Mouse (Mus musculus): ENCODE data around the gene Gm20388. TPM values are rescaled to one million over a fixed set of nuclear protein-coding genes. Genes with fewer than 3 reads are reported as not detected.

The Gm20388 gene
- polyA plus RNA-seq, 2 experiments, result 8.5 TPM; not detected in 1

GRCm38 (mm10) chr8:121769095-121769494 is 1858.5 kb downstream of the Gm20388 start:
- Histone ChIP-seq H3K27ac (no peak overlapping the region), H3K27me3 (ENCODE audit: control insufficient read depth, insufficient read depth, low read length) (no peaks in the 10 kb centered on the region), H3K4me3 (ENCODE audit: insufficient read depth in 1 of 2, low read depth in 2 of 2, low read length in 2 of 2) (no peak overlapping the region), H3K36me3 (replicated peaks; ENCODE audit: control insufficient read depth, insufficient read depth, low read depth) (no peaks in the 10 kb centered on the region), H3K4me2 (ENCODE audit: low read depth) (no peak overlapping the region), H3K9ac (replicated peaks) (no peak overlapping the region), H3K4me1 (replicated peaks; ENCODE audit: control insufficient read depth in 2 of 2, insufficient read depth in 2 of 2, low read length in 1 of 2) (no peaks in the 10 kb centered on the region), H3K9me3 (ENCODE audit: control insufficient read depth, low read length) (no peaks in the 10 kb centered on the region)
- ATAC-seq (ENCODE audit: insufficient read depth), result no peak
- 47% methylated on average over 3 of the region's 3 CpGs for WGBS (ENCODE audit: insufficient replicate concordance)
- TF ChIP-seq EP300 (IDR thresholded peaks at IDR 0.05; ENCODE audit: low read depth) (no peak), CTCF (IDR thresholded peaks at IDR 0.05; ENCODE audit: low read depth) (no peak)
- no peak for DNase-seq (ENCODE audit: low read depth in 3 of 3, low spot score in 3 of 3)

- Histone ChIP-seq H3K4me1 (replicated peaks; ENCODE audit: control insufficient read depth in 2 of 2, insufficient read depth in 2 of 2, low read length in 1 of 2) (no peaks in the 10 kb centered on the region), H3K4me2 (ENCODE audit: low read depth) (no peak overlapping the region), H3K4me3 (ENCODE audit: insufficient read depth in 1 of 2, low read depth in 2 of 2, low read length in 2 of 2) (no peak overlapping the region), H3K27ac (no peak overlapping the region), H3K9ac (replicated peaks) (no peak overlapping the region), H3K9me3 (ENCODE audit: control insufficient read depth, low read length) (no peaks in the 10 kb centered on the region), H3K27me3 (ENCODE audit: control insufficient read depth, insufficient read depth, low read length) (no peaks in the 10 kb centered on the region), H3K36me3 (replicated peaks; ENCODE audit: control insufficient read depth, insufficient read depth, low read depth) (no peaks in the 10 kb centered on the region)
- ATAC-seq (ENCODE audit: insufficient read depth) (no peak), DNase-seq (ENCODE audit: low read depth in 3 of 3, low spot score in 3 of 3) (no peak)
- WGBS (ENCODE audit: insufficient replicate concordance), result 69% methylated on average over 2 of the region's 2 CpGs
- TF ChIP-seq CTCF (IDR thresholded peaks at IDR 0.05; ENCODE audit: low read depth) (no peak), EP300 (IDR thresholded peaks at IDR 0.05; ENCODE audit: low read depth) (no peak)
These were observed 1859.0 kb downstream of the Gm20388 start for GRCm38 (mm10) chr8:121769621-121770020.

DNA sequence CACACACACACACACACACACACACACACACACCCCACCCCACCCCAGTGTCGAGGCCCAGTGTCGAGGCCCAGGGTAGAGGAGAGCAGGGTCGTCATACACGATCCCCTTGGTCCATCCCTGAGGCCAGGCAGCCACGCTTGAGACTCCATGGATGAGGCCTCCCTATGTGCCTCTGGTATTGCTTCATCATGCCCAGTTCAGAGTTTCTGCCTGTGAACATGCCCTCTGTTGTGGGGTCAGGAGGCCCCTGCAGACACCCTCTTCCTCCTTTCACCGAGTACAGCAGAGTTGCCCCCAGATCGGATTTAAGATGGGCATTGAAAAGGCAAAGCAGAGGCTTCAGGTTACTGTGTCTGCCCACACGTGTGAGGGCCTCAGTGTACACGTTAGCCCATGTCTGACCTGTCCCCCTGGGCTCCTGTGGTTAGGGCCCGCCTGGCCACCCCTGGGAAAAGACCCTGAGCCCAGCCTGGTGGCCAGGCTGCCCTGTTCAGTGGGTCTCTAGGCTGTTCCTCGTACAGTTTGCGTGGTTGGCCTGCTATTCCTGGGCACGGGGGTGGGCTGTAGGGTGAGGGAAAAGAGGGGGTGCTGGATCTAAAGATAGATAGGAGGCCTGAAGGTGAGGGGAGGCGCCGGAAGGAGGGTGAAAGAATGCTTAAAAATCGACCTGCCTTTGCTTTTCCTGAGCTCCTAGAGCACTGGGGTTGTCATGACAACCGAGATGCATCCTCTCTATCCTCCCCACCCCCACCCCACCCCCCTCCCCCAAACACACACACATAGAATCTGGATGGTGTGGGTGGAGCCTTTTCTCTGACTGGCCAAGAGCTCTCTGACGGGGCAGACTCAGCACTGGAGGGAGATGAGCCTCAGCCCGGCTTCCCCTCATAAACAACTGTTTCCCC is 1860.5 kb downstream of the Gm20388 start:
- Histone ChIP-seq H3K27ac (no peak overlapping the region), H3K4me1 (replicated peaks; ENCODE audit: control insufficient read depth in 2 of 2, insufficient read depth in 2 of 2, low read length in 1 of 2) (no peaks in the 10 kb centered on the region), H3K27me3 (ENCODE audit: control insufficient read depth, insufficient read depth, low read length) (no peaks in the 10 kb centered on the region), H3K36me3 (replicated peaks; ENCODE audit: control insufficient read depth, insufficient read depth, low read depth) (no peaks in the 10 kb centered on the region), H3K9ac (replicated peaks) (no peak overlapping the region), H3K9me3 (ENCODE audit: control insufficient read depth, low read length) (no peaks in the 10 kb centered on the region), H3K4me3 (ENCODE audit: insufficient read depth in 1 of 2, low read depth in 2 of 2, low read length in 2 of 2) (no peak overlapping the region), H3K4me2 (ENCODE audit: low read depth) (no peak overlapping the region)
- no peak for ATAC-seq (ENCODE audit: insufficient read depth)
- WGBS (ENCODE audit: insufficient replicate concordance), result 29% methylated on average over 19 of the region's 19 CpGs
- DNase-seq (ENCODE audit: low read depth in 3 of 3, low spot score in 3 of 3), result no peak
- TF ChIP-seq EP300 (IDR thresholded peaks at IDR 0.05; ENCODE audit: low read depth) (no peak), CTCF (IDR thresholded peaks at IDR 0.05; ENCODE audit: low read depth) (no peak)

- ATAC-seq (ENCODE audit: insufficient read depth) (no peak), DNase-seq (ENCODE audit: low read depth in 3 of 3, low spot score in 3 of 3) (no peak)
- H3K4me3 ChIP-seq (ENCODE audit: insufficient read depth in 1 of 2, low read depth in 2 of 2, low read length in 2 of 2), result no peak overlapping the region
- H3K9me3 ChIP-seq (ENCODE audit: control insufficient read depth, low read length), result no peaks in the 10 kb centered on the region
- no peak overlapping the region for H3K27ac ChIP-seq
- H3K27me3 ChIP-seq (ENCODE audit: control insufficient read depth, insufficient read depth, low read length), result no peaks in the 10 kb centered on the region
- H3K36me3 ChIP-seq (replicated peaks; ENCODE audit: control insufficient read depth, insufficient read depth, low read depth), result no peaks in the 10 kb centered on the region
- no peak for TF ChIP-seq CTCF (IDR thresholded peaks at IDR 0.05; ENCODE audit: low read depth)
- no peak for TF ChIP-seq EP300 (IDR thresholded peaks at IDR 0.05; ENCODE audit: low read depth)
- H3K4me2 ChIP-seq (ENCODE audit: low read depth), result no peak overlapping the region
- H3K9ac ChIP-seq (replicated peaks), result no peak overlapping the region
- 67% methylated on average over 12 of the region's 12 CpGs for WGBS (ENCODE audit: insufficient replicate concordance)
- no peaks in the 10 kb centered on the region for H3K4me1 ChIP-seq (replicated peaks; ENCODE audit: control insufficient read depth in 2 of 2, insufficient read depth in 2 of 2, low read length in 1 of 2)
These were observed 1863.2 kb downstream of the Gm20388 start for GRCm38 (mm10) chr8:121773876-121774275.

- Histone ChIP-seq H3K4me3 (ENCODE audit: insufficient read depth in 1 of 2, low read depth in 2 of 2, low read length in 2 of 2) (no peak overlapping the region), H3K36me3 (replicated peaks; ENCODE audit: control insufficient read depth, insufficient read depth, low read depth) (no peaks in the 10 kb centered on the region), H3K4me1 (replicated peaks; ENCODE audit: control insufficient read depth in 2 of 2, insufficient read depth in 2 of 2, low read length in 1 of 2) (no peaks in the 10 kb centered on the region), H3K9ac (replicated peaks) (no peak overlapping the region), H3K4me2 (ENCODE audit: low read depth) (no peak overlapping the region), H3K9me3 (ENCODE audit: control insufficient read depth, low read length) (no peaks in the 10 kb centered on the region), H3K27ac (no peak overlapping the region), H3K27me3 (ENCODE audit: control insufficient read depth, insufficient read depth, low read length) (no peaks in the 10 kb centered on the region)
- ATAC-seq (ENCODE audit: insufficient read depth), result no peak
- no peak for DNase-seq (ENCODE audit: low read depth in 3 of 3, low spot score in 3 of 3)
- 52% methylated on average over 5 of the region's 5 CpGs for WGBS (ENCODE audit: insufficient replicate concordance)
- TF ChIP-seq CTCF (IDR thresholded peaks at IDR 0.05; ENCODE audit: low read depth) (no peak), EP300 (IDR thresholded peaks at IDR 0.05; ENCODE audit: low read depth) (no peak)
These were observed 1871.9 kb downstream of the Gm20388 start for GRCm38 (mm10) chr8:121782493-121782892.

Measured in liver, embryonic 14.5 days (tissue).